Mouse (Mus musculus) liver, adult (tissue): ENCODE data around the gene Sptbn4.

Experiments
- GATA4 ChIP-seq: IDR thresholded peaks from 2 replicates; pipeline ENCODE4 v1.6.1; 2014; ENCODE audit warnings: mild to moderate bottlenecking, low read length; ENCODE audit not compliant: insufficient replicate concordance

Gene Sptbn4

DNA sequence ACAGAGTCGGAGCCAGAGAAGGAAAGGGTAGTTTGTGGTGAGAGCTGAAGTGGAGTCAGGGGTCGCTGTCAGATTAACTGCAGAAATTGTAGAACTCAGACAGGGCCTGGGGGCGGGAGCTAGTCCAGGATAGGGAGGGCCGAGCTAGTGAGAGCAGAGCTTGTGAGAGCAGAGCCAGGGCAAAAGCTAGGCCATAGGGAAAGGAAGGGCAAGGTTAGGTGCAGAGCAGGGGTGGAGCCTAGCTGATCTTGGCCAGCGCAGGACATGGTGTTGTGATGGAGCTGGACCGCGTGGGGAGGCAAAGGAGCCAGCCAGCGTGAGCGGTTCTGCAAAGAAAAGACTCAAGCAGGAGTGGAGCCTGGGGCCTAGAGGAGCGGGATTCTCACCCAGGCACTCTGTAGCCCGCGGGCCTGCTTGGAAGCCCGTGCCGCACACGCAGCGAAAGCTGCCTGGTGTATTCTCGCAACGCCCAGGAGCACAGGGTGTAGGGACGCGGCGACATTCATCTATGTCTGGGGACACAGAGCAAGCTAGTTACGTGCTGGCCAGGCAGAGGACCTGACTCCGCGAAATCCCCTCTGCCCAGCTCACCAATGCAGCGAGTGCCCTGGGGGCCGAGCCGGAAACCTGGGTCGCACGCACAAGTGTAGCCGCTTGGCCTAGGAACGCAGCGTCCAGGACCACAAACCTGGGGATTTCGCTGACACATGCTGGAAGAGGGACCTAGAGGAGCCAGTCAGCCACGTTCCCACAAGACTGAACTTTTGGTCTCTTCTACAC is 121.2 kb downstream of the Sptbn4 start:
- TF ChIP-seq GATA4, result no peak

DNA sequence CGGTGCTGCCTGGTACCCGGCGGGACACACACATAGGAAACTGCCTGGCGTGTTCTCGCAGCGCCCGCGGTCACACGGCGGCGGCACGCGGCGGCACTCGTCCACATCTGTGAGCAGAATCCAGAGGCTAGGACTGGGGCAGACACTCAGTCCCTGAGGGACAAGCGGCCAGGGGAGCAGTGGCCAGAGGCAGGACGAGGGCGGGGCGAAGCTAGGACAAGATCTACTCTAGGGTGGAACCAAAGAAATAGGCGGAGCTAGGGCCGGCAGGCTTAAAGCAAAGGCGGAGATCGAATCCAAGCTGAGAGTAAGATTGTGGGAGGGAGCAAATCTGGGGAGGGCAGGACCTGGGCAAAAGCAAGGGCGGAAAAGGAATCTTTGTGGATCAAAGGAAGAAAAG is 121.8 kb downstream of the Sptbn4 start:
- no peak for TF ChIP-seq GATA4

DNA sequence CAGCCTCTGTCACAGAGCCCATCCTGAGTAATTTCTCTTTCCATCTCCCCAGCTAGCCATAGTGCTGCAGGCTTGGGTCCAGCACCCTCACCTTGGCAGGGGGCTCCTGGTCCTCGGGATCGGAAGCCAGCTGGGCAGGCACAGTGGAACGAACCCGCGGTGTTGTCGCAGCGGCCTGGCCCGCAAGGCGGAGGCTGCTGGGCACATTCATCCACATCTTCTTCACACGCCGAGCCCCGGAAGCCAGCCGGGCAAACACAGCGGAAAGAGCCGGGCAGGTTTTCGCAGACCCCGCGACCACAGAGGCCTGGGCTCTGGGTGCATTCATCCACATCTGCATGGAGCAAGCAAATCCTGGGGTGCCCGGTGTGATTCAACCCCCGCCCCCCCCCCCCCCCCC is 122.6 kb downstream of the Sptbn4 start:
- TF ChIP-seq GATA4, result no peak

DNA sequence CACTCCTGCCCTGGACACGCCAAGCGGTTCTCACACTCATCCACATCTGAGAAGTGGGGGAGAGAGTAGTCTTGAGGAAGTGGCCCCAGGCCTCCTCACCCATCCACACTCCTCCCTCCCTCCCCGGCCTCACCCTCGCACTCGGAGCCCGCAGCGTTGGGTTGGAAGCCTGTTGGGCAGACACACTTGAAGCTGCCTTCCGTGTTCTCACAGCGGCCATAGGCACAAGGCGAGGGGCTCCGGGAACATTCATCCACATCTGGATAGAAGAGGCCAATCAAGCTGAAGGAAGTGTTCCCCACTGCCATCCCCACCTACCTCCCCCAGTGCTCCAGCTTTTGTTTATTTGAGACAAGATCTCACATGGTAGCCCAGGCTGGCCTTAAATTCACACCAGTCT is 123.3 kb downstream of the Sptbn4 start:
- TF ChIP-seq GATA4, result no peak

DNA sequence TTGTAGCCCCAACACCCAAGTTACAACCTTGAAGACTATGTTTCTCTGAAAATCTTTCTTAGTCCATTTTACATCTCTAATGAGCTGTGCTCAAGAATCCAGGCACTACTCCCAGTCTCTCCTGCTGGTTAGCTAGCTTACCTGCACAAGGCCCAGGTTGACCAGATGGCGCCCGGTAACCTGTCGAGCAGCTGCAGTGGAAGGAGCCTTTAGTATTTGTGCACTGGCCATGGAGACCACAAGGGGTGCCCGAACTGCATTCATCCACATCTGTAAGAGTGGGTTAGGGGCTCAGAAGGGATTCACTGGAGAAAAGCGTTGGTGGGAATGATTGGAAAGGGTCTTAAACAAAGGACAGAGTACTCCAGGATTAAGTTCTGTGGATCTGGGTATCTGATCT is 124.5 kb downstream of the Sptbn4 start:
- TF ChIP-seq GATA4, result no peak

DNA sequence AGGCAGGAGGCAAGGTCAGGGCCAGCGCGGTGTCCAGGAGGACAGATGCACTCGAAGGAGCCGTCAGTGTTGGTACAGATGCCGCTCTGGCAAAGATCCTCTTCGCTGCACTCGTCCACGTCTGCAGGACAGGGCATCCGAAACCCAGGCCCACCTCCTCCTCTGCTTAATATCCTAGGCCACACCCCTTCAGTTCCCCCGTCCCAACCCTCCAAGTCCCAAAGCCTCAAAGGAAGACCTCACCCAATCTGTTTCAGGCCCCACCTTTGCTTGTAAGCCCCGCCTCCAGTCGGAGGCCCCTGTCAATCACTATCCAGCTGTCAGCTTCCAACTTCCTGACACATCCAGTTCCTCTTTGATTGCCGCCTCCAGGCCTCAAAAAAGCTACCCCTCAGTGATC is 125.2 kb downstream of the Sptbn4 start:
- TF ChIP-seq GATA4, result no peak

DNA sequence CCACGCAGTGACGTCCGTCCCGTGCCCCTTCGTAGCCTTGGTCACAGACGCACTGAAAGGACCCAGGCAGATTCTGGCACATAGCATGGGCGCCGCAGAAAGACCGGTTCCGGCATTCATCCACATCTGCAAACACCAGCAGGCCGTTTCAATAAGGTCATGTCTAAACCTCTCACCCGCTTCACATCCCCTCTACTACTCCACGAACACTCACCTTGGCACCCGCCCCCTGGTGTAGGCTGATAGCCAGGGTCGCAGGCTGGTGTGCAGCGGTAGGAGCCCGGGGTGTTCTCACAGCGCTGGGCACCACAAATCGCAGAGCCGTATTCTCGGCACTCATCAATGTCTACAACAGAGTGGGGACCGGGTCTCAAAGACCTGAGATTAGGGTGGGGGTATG is 128.1 kb downstream of the Sptbn4 start:
- TF ChIP-seq GATA4, result no peak

DNA sequence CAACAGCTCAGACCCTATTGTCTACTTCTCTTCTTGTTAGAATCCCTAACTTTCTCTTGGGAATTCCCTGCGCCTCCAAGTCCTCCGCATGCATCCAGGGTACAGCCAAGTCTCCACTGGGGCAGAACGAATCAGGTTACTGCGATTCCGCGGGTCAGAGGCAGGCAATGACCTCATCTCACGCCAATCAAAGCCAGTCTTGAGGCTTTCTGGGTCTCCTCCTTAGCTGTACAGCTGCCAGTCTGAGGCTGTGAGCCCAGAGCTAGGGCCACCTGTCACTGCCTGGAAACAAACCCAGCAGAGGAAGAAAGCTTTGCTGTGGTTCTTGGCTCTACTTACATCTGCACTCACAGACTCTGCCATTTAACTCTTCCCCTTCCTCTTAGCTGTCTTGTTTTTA is 131.5 kb downstream of the Sptbn4 start:
- no peak for TF ChIP-seq GATA4

DNA sequence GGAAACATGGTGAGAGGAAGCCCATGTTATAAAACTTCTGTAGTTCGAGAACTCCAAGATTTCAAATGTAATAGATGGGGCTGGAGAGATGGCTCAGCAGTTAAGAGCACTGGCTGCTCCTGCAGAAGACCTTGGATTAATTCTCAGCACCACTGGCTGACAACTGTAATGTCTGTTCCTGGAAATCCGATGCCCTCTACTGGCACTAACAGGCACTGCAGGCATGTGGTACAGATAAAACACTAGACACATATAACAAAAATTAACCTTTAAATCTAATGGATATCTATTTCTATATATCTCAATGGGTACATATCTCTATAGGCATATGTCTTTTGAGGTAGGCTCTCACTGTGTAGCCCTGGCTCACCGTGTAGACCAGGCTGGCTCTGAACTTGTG is 133.1 kb downstream of the Sptbn4 start:
- TF ChIP-seq GATA4, result no peak

DNA sequence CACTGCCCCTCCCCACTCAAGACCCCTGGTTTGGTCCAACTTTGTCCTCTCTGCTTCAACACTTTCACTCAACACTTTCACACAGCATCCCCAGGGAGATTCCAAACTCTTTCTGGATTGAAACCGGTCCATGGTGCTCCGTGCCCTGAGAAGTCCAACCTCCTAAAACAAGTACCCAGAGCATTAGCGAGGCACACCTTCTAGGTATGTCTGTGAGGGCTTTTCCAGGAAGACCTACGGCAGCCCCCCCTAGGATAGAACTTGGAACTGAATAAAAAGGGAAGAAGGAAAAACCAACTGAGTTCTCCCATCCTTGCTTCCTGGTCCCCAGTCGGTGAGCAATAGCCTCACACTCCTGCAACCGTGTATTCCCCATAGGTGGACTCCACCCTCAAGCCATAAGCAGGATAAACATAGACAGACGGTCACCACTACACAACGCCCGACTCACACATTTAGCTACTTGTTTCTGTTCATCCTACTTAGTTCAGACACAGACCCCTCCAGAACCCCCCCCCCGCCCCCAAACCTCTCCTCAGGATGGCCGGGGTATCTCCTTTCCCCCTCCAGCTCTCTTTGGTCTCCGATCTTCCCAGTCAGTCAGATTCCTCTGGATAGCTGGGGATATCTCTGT is 135.7 kb downstream of the Sptbn4 start:
- no peak for TF ChIP-seq GATA4

DNA sequence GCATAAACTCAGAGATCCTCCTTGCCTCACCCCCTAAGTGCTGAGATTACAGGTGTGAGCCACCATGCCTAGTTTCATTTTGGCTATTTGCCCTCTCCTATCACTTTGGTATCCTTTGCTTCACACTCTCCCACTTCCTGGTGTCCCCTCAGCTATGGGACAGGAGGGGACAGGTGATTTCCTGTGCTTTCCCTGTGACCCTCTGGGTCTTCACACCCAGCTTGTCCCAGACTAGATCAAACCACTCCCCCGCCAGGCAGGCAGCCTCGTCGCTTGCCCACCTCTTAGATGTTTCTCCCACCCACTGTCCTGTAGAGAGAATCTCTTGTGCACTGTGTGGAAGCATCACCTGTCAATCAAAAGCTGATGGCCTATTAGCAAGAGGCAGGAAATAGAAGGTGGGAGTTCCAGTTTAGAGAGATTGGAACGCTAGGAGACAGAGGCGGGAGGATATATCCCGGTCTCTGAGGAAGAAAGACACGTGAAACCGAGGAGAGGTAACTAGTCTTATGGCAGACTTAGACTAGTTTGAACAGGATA is 136.4 kb downstream of the Sptbn4 start:
- no peak for TF ChIP-seq GATA4

DNA sequence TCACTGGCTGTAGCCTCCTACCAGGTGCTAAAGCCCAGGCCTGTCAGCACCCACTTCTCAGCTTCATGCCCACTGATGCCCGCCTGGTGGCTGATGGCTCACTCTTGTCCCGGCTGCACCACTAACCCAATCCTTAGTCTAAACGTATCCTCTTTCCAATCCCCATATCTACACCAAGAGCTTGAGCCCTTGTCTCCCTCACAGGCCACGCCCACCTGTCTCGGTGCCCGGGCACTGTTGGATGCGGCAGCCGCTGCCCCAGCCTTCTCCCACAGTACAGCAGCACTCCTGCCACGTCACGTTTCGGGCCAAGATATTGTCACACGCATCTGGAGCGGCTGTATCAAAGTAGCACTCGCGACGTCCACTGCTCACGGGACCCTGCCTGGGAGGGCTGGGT is 137.2 kb downstream of the Sptbn4 start:
- TF ChIP-seq GATA4, result no peak

DNA sequence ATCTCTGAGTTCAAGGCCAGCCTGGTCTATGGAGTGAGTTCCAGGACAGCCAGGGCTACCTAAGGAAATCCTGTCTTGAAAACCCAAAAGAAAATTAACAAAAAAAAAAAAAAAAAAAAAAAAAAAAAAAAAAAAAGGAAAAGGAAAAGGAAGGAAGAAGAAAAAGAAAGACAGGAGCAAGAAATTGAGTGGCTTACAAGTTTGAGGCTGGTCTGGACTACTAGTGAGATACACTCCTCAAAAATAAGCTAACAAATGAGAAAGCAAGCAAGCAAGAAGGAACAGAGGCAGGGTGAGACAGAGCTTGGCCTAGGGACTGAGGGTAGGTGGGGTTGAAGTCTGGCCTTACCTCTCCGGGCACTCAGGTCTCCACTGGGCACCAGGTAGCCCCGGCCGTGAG is 137.7 kb downstream of the Sptbn4 start:
- no peak for TF ChIP-seq GATA4

DNA sequence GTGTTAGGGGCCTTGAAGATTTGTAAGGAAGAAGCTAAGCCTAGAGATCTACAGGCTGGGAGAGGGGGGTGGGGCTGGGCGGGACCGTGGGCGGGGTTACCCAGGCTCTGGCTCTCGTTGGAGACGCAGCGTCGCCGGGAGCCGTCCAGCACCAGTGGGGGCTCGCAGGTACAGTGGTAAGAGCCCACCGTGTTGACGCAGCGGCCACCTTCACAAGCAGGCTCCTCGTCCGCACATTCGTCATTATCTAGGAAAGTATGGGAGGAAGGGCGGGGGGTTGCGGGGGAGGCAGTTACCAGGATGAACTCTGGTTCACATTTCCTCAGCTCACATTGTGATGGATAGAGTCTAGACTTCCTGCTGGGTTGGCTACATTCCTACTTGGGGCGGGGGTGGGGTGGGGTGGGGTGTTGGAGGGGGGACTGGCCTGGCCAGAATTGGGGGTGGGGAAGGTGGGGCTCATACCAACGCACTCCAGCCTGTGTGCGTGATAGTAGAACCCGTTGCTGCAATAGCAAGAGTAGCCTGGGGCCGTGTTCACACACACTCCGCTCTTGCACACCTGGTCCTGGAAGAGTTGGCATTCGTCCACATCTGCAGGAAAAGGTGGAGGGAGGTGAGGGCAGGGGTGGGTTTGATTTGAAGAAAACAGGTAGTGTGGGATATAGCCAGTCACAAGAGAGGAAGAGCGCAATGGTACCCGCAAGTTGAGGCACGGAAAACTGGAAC is 138.5 kb downstream of the Sptbn4 start:
- no peak for TF ChIP-seq GATA4

DNA sequence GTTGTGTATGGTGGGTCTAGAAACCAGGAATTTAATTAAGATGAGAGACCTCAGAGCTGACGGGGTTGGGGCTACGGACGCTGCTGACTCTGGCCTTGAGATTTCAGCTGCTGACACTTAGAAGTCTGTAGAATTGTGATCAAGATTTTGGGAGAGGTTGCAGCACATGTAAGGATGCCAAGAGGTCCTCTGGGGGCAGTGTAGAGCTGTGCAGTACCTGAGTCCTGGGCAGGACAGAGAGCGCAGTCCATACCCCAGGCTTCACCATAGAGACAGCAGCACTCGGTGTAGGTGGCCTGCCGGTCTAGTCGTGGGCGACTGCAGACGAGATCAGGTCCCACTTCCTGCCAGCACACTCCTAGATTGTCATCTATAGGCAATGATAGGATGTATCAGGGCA is 139.9 kb downstream of the Sptbn4 start:
- no peak for TF ChIP-seq GATA4
